Mouse (Mus musculus) spleen, adult 2 months (tissue): ENCODE measurements around the gene Ulk4. TPM values are rescaled to one million over a fixed set of nuclear protein-coding genes. Genes with fewer than 3 reads are reported as not detected.

ENCODE experiments used
- DNase-seq, 2 experiments: peaks; one replicate each; pipeline versions ENCODE4 v3.0.0 to v3.0.0-alpha.2; 2012 to 2021; ENCODE audit warnings: low spot score in 2 of 2, low read depth in 1 of 2
- H3K27ac ChIP-seq: fragments of 200-500 bp; 2 replicates; pipeline ENCODE4 v1.5.1; 2012; ENCODE audit warnings: low read length, inconsistent platforms; ENCODE audit not compliant: insufficient read depth
- H3K27me3 ChIP-seq: fragments of 200-500 bp; 2 replicates; pipeline ENCODE4 v1.6.1; 2012; ENCODE audit warnings: mild to moderate bottlenecking, moderate library complexity, low read length, inconsistent platforms; ENCODE audit not compliant: control insufficient read depth, insufficient read depth
- H3K36me3 ChIP-seq: fragments of 200-500 bp; 2 replicates; pipeline ENCODE4 v1.6.1; 2012; ENCODE audit warnings: mild to moderate bottlenecking, low read length, inconsistent platforms; ENCODE audit not compliant: control insufficient read depth, insufficient read depth
- H3K4me1 ChIP-seq: fragments of 200-500 bp; 2 replicates; pipeline ENCODE4 v1.6.1; 2011; ENCODE audit warnings: inconsistent platforms; ENCODE audit not compliant: control insufficient read depth, insufficient read depth, insufficient read length
- H3K4me3 ChIP-seq: fragments of 200-500 bp; 2 replicates; pipeline ENCODE4 v1.5.1; 2011; ENCODE audit warnings: mild to moderate bottlenecking, inconsistent platforms; ENCODE audit not compliant: insufficient read depth, insufficient read length; ENCODE audit errors: extremely low read depth
- CTCF ChIP-seq: fragments of 200-500 bp; IDR thresholded peaks from 2 replicates; pipeline ENCODE4 v1.5.1; 2011; ENCODE audit warnings: mild to moderate bottlenecking, inconsistent platforms; ENCODE audit not compliant: insufficient read depth, insufficient read length, insufficient replicate concordance; ENCODE audit errors: extremely low read depth
- POLR2A ChIP-seq: fragments of 200-500 bp; IDR thresholded peaks from 2 replicates; pipeline ENCODE4 v1.6.1; 2011; ENCODE audit warnings: low read depth, low read length, inconsistent platforms
- WGBS: fragments of 180-500 bp; shearing (Covaris S2); methylation state at CpG from one replicate; pipeline ENCODE4 v1.1.7; 2018; 5-methylcytosine and 5-hydroxymethylcytosine counted together
- polyA plus RNA-seq: library from polyadenylated mRNA; depleted of rRNA; stranded (reverse); fragments of >200 nt; gene quantifications from 2 replicates; pipeline ENCODE4 v1.2.3, GENCODE M21; 2012

The Ulk4 gene
- polyA plus RNA-seq, 1 experiment: 0.39 TPM

GRCm38 (mm10) chr9:121112131-121112530, 164.9 kb downstream of the Ulk4 start:
- Histone ChIP-seq H3K36me3 (no peaks in the 10 kb centered on the region), H3K27ac (no peak overlapping the region), H3K4me3 (no peak overlapping the region), H3K4me1 (no peaks in the 10 kb centered on the region), H3K27me3 (no peaks in the 10 kb centered on the region)
- TF ChIP-seq CTCF (no peak), POLR2A (no peak)
- no peak for DNase-seq
- WGBS: 49% methylated on average over 1 of the region's 1 CpGs

GRCm38 (mm10) chr9:121108110-121108509, 168.9 kb downstream of the Ulk4 start:
- Histone ChIP-seq H3K36me3 (no peaks in the 10 kb centered on the region), H3K27ac (no peak overlapping the region), H3K27me3 (no peaks in the 10 kb centered on the region), H3K4me3 (no peak overlapping the region), H3K4me1 (no peaks in the 10 kb centered on the region)
- no peak for TF ChIP-seq POLR2A
- TF ChIP-seq CTCF: peak; percentile 55; the same call in 1 of the 2 replicates
- DNase-seq: no peak
- WGBS: 25% methylated on average over 10 of the region's 10 CpGs

GRCm38 (mm10) chr9:121107643-121108042, 169.4 kb downstream of the Ulk4 start:
- Histone ChIP-seq H3K4me3 (no peak overlapping the region), H3K4me1 (no peaks in the 10 kb centered on the region), H3K36me3 (no peaks in the 10 kb centered on the region), H3K27me3 (no peaks in the 10 kb centered on the region), H3K27ac (no peak overlapping the region)
- 75% methylated on average over 5 of the region's 5 CpGs for WGBS
- no peak for DNase-seq
- no peak for TF ChIP-seq CTCF
- TF ChIP-seq POLR2A: no peak

GRCm38 (mm10) chr9:121107101-121107500, 169.9 kb downstream of the Ulk4 start:
- no peaks in the 10 kb centered on the region for H3K27me3 ChIP-seq
- no peak overlapping the region for H3K27ac ChIP-seq
- no peak for TF ChIP-seq POLR2A
- no peak for TF ChIP-seq CTCF
- H3K4me3 ChIP-seq: no peak overlapping the region
- no peaks in the 10 kb centered on the region for H3K4me1 ChIP-seq
- no peak for DNase-seq
- no peaks in the 10 kb centered on the region for H3K36me3 ChIP-seq
- WGBS: 60% methylated on average over 11 of the region's 11 CpGs

- Histone ChIP-seq H3K27me3 (no peaks in the 10 kb centered on the region), H3K4me1 (no peaks in the 10 kb centered on the region), H3K27ac (no peak overlapping the region), H3K36me3 (no peaks in the 10 kb centered on the region), H3K4me3 (no peak overlapping the region)
- 91% methylated on average over 10 of the region's 10 CpGs for WGBS
- no peak for DNase-seq
- no peak for TF ChIP-seq POLR2A
- no peak for TF ChIP-seq CTCF
Observed at GRCm38 (mm10) chr9:121101516-121101915, 175.5 kb downstream of the Ulk4 start.

GRCm38 (mm10) chr9:121099453-121099852, 177.5 kb downstream of the Ulk4 start:
- no peak overlapping the region for H3K27ac ChIP-seq
- H3K4me3 ChIP-seq: no peak overlapping the region
- DNase-seq: no peak
- WGBS: 92% methylated on average over 10 of the region's 10 CpGs
- H3K27me3 ChIP-seq: no peaks in the 10 kb centered on the region
- H3K4me1 ChIP-seq: no peaks in the 10 kb centered on the region
- TF ChIP-seq CTCF: no peak
- no peak for TF ChIP-seq POLR2A
- no peaks in the 10 kb centered on the region for H3K36me3 ChIP-seq

- DNase-seq: no peak
- H3K27me3 ChIP-seq: no peaks in the 10 kb centered on the region
- no peak overlapping the region for H3K4me3 ChIP-seq
- 86% methylated on average over 7 of the region's 7 CpGs for WGBS
- TF ChIP-seq CTCF (no peak), POLR2A (no peak)
- H3K27ac ChIP-seq: no peak overlapping the region
- H3K36me3 ChIP-seq: no peaks in the 10 kb centered on the region
- H3K4me1 ChIP-seq: no peaks in the 10 kb centered on the region
Observed at GRCm38 (mm10) chr9:121093760-121094159, 183.2 kb downstream of the Ulk4 start.
